13 mouse cellular contexts compared by ENCODE assay signal in genomic region chr11:119715841-119716596, GRCm38 (mm10).
DNase-seq lines count a peak whose midpoint lies in the region; ATAC-seq and TF ChIP-seq lines count a peak whose summit lies in the region.
"Had no signal": no experiment of that assay in that cellular context is flagged by ENCODE, and none has a peak within 500 bp of the region (broad histone marks: within the 10 kb centered on the region; RNA-seq: fewer than 3 reads in every experiment).

No protein-coding gene starts in this region.

- no peak for ATAC-seq in limb, embryonic 15.5 days (ENCODE audit: insufficient number of reproducible peaks, low FRiP score, low TSS enrichment, low read depth)
- ATAC-seq in neural tube, embryonic 13.5 days (ENCODE audit: low read depth) = no peak
- 0 out of 2 replicates have a peak, but pooled peaks have one; percentile 20 for ATAC-seq in intestine, embryonic 15.5 days
- peak; percentile 74 for ATAC-seq in stomach, postnatal 0 days (ENCODE audit: low FRiP score, low TSS enrichment)

- TF ChIP-seq EP300 in stomach, postnatal 0 days (optimal IDR thresholded peaks at IDR 0.05) = no peak

- no peak overlapping the region for H3K9ac ChIP-seq in limb, embryonic 15.5 days
- H3K9ac ChIP-seq in neural tube, embryonic 13.5 days = no peak overlapping the region
- no peak overlapping the region for H3K9ac ChIP-seq in intestine, embryonic 15.5 days
- no peak overlapping the region for H3K9ac ChIP-seq in stomach, postnatal 0 days (ENCODE audit: low read length)
- H3K9ac ChIP-seq: liver, embryonic 14.5 days had no signal

- H3K4me3 ChIP-seq in limb, embryonic 15.5 days = no peak overlapping the region
- H3K4me3 ChIP-seq in limb, embryonic 10.5 days = no peak overlapping the region
- H3K4me3 ChIP-seq in neural tube, embryonic 13.5 days = no peak overlapping the region
- H3K4me3 ChIP-seq in intestine, embryonic 15.5 days (replicated peaks) = no peak overlapping the region
- no peak overlapping the region for H3K4me3 ChIP-seq in stomach, postnatal 0 days (ENCODE audit: low read depth, low read length)

- DNase-seq in limb, embryonic 10.5 days (ENCODE audit: low spot score) = no peak
- DNase-seq in neural tube, embryonic 10.5 days (ENCODE audit: extremely low spot score, low spot score) = no peak
- DNase-seq in stomach, postnatal 0 days (ENCODE audit: low spot score) = no peak
- no peak for DNase-seq in heart, postnatal 14 days
- DNase-seq in spleen, postnatal 36 days (ENCODE audit: low spot score in 2 of 2) = no peak
- DNase-seq: cerebellum, adult 9-10 months; gastrocnemius, postnatal 25 days; heart, postnatal 10 days; kidney, adult 2 months had no signal

- no peaks in the 10 kb centered on the region for H3K36me3 ChIP-seq in limb, embryonic 15.5 days
- H3K36me3 ChIP-seq in limb, embryonic 10.5 days = peaks cover 13% of the 10 kb centered on the region
- no peaks in the 10 kb centered on the region for H3K36me3 ChIP-seq in neural tube, embryonic 13.5 days
- no peaks in the 10 kb centered on the region for H3K36me3 ChIP-seq in intestine, embryonic 15.5 days
- H3K36me3 ChIP-seq in stomach, postnatal 0 days (ENCODE audit: control insufficient read depth, insufficient read depth, low read length) = no peaks in the 10 kb centered on the region

- H3K27ac ChIP-seq in limb, embryonic 15.5 days = 0 out of 2 replicates have a peak overlapping the region, but pooled peaks have one; percentile 9
- H3K27ac ChIP-seq in limb, embryonic 10.5 days = no peak overlapping the region
- peak overlapping the region; percentile 28; the same call in 1 of the 2 replicates for H3K27ac ChIP-seq in neural tube, embryonic 13.5 days (replicated peaks)
- H3K27ac ChIP-seq in intestine, embryonic 15.5 days = no peak overlapping the region
- peak overlapping the region; percentile 58 for H3K27ac ChIP-seq in stomach, postnatal 0 days (replicated peaks)
- H3K27ac ChIP-seq: liver, embryonic 14.5 days had no signal

- intact Hi-C loops in heart, postnatal 14 days (cut with DNase I) = no loop called here

- 85% methylated on average over 5 of the region's 5 CpGs for WGBS in limb, embryonic 15.5 days
- WGBS in limb, embryonic 10.5 days = 93% methylated on average over 5 of the region's 5 CpGs
- WGBS in neural tube, embryonic 13.5 days = 89% methylated on average over 5 of the region's 5 CpGs
- 81% methylated on average over 5 of the region's 5 CpGs for WGBS in intestine, embryonic 15.5 days
- whole genome bisulfite sequencing in stomach, postnatal 0 days = 72% methylated on average over 5 of the region's 5 CpGs

- no peaks in the 10 kb centered on the region for H3K9me3 ChIP-seq in limb, embryonic 15.5 days
- H3K9me3 ChIP-seq in limb, embryonic 10.5 days (replicated peaks) = no peaks in the 10 kb centered on the region
- H3K9me3 ChIP-seq in neural tube, embryonic 13.5 days = no peaks in the 10 kb centered on the region; the same call in none of the 2 replicates
- no peaks in the 10 kb centered on the region for H3K9me3 ChIP-seq in intestine, embryonic 15.5 days
- no peaks in the 10 kb centered on the region for H3K9me3 ChIP-seq in stomach, postnatal 0 days (ENCODE audit: control insufficient read depth, low read length)

- H3K27me3 ChIP-seq in limb, embryonic 15.5 days = no peaks in the 10 kb centered on the region
- no peaks in the 10 kb centered on the region for H3K27me3 ChIP-seq in limb, embryonic 10.5 days (ENCODE audit: low read depth, poor library complexity, severe bottlenecking)
- no peaks in the 10 kb centered on the region for H3K27me3 ChIP-seq in neural tube, embryonic 13.5 days
- H3K27me3 ChIP-seq in intestine, embryonic 15.5 days (replicated peaks) = no peaks in the 10 kb centered on the region
- H3K27me3 ChIP-seq in stomach, postnatal 0 days (ENCODE audit: control insufficient read depth, insufficient read depth, low read length) = no peaks in the 10 kb centered on the region

- H3K4me1 ChIP-seq in limb, embryonic 15.5 days = peaks cover 14% of the 10 kb centered on the region; the same call in 1 of the 2 replicates
- H3K4me1 ChIP-seq in limb, embryonic 10.5 days = peaks cover 17% of the 10 kb centered on the region
- H3K4me1 ChIP-seq in neural tube, embryonic 13.5 days (replicated peaks) = peaks cover 25% of the 10 kb centered on the region
- H3K4me1 ChIP-seq in intestine, embryonic 15.5 days (replicated peaks) = peaks cover 6% of the 10 kb centered on the region
- H3K4me1 ChIP-seq in stomach, postnatal 0 days (replicated peaks; ENCODE audit: control insufficient read depth, insufficient read depth) = peaks cover 2% of the 10 kb centered on the region; the same call in 1 of the 2 replicates

- H3K4me2 ChIP-seq in limb, embryonic 15.5 days = no peak overlapping the region
- no peak overlapping the region for H3K4me2 ChIP-seq in neural tube, embryonic 13.5 days
- H3K4me2 ChIP-seq in intestine, embryonic 15.5 days (replicated peaks) = no peak overlapping the region
- no peak overlapping the region for H3K4me2 ChIP-seq in stomach, postnatal 0 days (replicated peaks; ENCODE audit: low read depth)

- TF ChIP-seq CTCF in stomach, postnatal 0 days (IDR thresholded peaks at IDR 0.05; ENCODE audit: low read depth) = no peak

Comparison
In these comparisons a context has a peak if more than half of its experiments do, and no peak if none do; other contexts are left out.
1. H3K27ac ChIP-seq: peak in limb, embryonic 15.5 days (single experiment), neural tube, embryonic 13.5 days (single experiment) and stomach, postnatal 0 days (single experiment); none in limb, embryonic 10.5 days (single experiment) and intestine, embryonic 15.5 days (single experiment).
2. ATAC-seq: peak in intestine, embryonic 15.5 days (single experiment) and stomach, postnatal 0 days (single experiment); none in limb, embryonic 15.5 days (single experiment) and neural tube, embryonic 13.5 days (single experiment).